Mouse (Mus musculus): Measurements from ENCODE around the gene Il5. TPM values are rescaled to one million over a fixed set of nuclear protein-coding genes. Genes with fewer than 3 reads are reported as not detected.

Il5 gene
- total RNA-seq, 1 experiment = not detected

DNA sequence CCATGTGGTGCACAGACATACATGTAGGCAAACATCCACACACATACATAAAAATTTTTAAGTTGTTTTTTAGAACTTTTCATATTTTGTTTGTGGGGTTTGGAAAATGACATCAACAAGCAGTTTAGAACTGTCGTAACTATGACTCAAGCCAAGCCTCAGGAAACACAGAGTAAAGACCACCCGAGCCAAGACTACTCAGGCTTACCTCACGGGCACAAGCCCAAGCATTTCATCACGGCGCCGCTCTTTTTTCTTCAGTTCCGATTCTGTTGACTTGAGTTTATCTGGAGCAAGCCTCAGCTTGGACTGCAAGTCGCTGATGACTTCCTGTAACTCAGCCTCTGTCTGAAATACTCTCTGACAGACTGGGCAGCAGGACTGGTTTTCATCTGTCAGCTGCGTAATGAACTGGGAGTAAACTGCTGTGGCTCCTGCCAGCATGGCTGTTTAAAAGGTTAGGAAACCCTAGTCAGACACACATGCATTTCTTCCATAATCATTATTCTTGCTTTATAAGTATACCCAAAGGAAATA, 37.5 kb upstream of the Il5 start:
- no peak for DNase-seq (ENCODE audit: low read depth, low spot score)
- peaks cover 17% of the 10 kb centered on the region for H3K36me3 ChIP-seq (ENCODE audit: control insufficient read depth, insufficient read depth, low read length, poor library complexity, severe bottlenecking)
- in situ Hi-C loops (cut with MboI; ENCODE audit: low sequenced_read_pairs in 2 of 2, unreplicated experiment in 2 of 2) = no loop called here

DNA sequence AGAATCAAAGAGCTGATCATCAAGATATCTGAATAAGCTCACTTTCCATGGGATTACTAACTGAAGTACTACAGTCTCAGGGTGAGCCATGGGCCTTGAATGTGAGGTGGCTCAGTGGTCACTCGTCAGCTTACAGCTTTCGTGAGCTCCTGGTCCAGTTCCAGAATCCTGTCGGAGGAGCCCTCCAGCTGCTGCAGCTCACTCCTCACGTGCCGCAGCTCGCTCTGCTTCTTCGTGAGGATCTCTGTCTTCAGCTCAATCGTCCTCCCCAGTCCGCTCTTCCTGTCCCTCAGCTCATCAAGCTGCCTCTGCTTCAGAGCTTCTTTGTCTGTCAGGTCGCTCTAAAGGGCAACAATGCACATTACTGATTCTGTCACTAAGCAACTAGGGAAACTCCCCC, 28.6 kb upstream of the Il5 start:
- in situ Hi-C loops (cut with MboI; ENCODE audit: low sequenced_read_pairs in 2 of 2, unreplicated experiment in 2 of 2) = no loop called here
- no peaks in the 10 kb centered on the region for H3K4me1 ChIP-seq (ENCODE audit: control insufficient read depth in 2 of 2, insufficient read depth in 2 of 2, low read length in 2 of 2, poor library complexity in 1 of 2)
- H3K36me3 ChIP-seq (ENCODE audit: control insufficient read depth, insufficient read depth, low read length, poor library complexity, severe bottlenecking) = peaks cover 20% of the 10 kb centered on the region
- no peak for TF ChIP-seq HCFC1 (IDR thresholded peaks at IDR 0.05; ENCODE audit: borderline replicate concordance, insufficient read depth, low read length)
- no peak for TF ChIP-seq CHD2 (IDR thresholded peaks at IDR 0.05; ENCODE audit: low read depth, low read length)
- TF ChIP-seq MAFK (IDR thresholded peaks at IDR 0.05; ENCODE audit: insufficient read depth, low read depth, low read length) = no peak
- no peak for TF ChIP-seq ZC3H11A (IDR thresholded peaks at IDR 0.05; ENCODE audit: borderline replicate concordance, low read depth, low read length)
- no peak for TF ChIP-seq ZNF384 (IDR thresholded peaks at IDR 0.05; ENCODE audit: low read depth, low read length)
- H3K9me3 ChIP-seq (ENCODE audit: control insufficient read depth, insufficient read depth, low read depth, low read length) = no peaks in the 10 kb centered on the region
- no peak overlapping the region for H3K4me3 ChIP-seq (ENCODE audit: insufficient read depth in 1 of 2, low read depth in 1 of 2, low read length in 2 of 2, poor library complexity in 1 of 2, severe bottlenecking in 1 of 2)
- H3K9ac ChIP-seq (ENCODE audit: insufficient read depth, low read depth, low read length, poor library complexity, severe bottlenecking) = no peak overlapping the region
- no peak overlapping the region for H3K27ac ChIP-seq (ENCODE audit: insufficient read depth, low read depth, low read length, poor library complexity, severe bottlenecking)
- DNase-seq (ENCODE audit: low read depth, low spot score) = no peak

More for the DNA sequence above, 37.5 kb upstream of the Il5 start:
- no peak overlapping the region for H3K27ac ChIP-seq (ENCODE audit: insufficient read depth, low read depth, low read length, poor library complexity, severe bottlenecking)
- H3K9ac ChIP-seq (ENCODE audit: insufficient read depth, low read depth, low read length, poor library complexity, severe bottlenecking) = no peak overlapping the region
- no peaks in the 10 kb centered on the region for H3K9me3 ChIP-seq (ENCODE audit: control insufficient read depth, insufficient read depth, low read depth, low read length)
- no peak overlapping the region for H3K4me3 ChIP-seq (ENCODE audit: insufficient read depth in 1 of 2, low read depth in 1 of 2, low read length in 2 of 2, poor library complexity in 1 of 2, severe bottlenecking in 1 of 2)
- TF ChIP-seq ZC3H11A (IDR thresholded peaks at IDR 0.05; ENCODE audit: borderline replicate concordance, low read depth, low read length) = no peak
- no peak for TF ChIP-seq CHD2 (IDR thresholded peaks at IDR 0.05; ENCODE audit: low read depth, low read length)
- TF ChIP-seq HCFC1 (IDR thresholded peaks at IDR 0.05; ENCODE audit: borderline replicate concordance, insufficient read depth, low read length) = no peak
- TF ChIP-seq MAFK (IDR thresholded peaks at IDR 0.05; ENCODE audit: insufficient read depth, low read depth, low read length) = no peak
- no peak for TF ChIP-seq ZNF384 (IDR thresholded peaks at IDR 0.05; ENCODE audit: low read depth, low read length)
- no peaks in the 10 kb centered on the region for H3K4me1 ChIP-seq (ENCODE audit: control insufficient read depth in 2 of 2, insufficient read depth in 2 of 2, low read length in 2 of 2, poor library complexity in 1 of 2)

DNA sequence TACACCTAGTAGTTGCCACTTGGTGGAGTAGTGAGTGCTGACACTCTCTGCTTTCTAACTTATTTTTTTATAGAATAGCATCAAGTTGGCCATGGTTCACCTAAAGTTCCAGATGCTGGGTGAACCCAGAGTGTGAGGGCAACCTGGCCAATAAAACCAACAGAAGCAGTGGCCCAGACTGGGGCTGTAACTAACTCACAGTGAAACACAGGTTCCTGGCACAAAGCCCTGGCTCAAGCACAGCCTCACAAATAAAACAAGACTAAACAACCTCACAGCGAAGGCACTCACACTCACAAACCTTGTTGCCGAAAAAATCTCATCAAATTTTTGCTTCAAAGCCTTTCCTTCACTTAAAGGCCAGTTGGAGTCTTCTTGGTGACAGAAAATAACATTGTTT, 22.1 kb upstream of the Il5 start:
- H3K4me3 ChIP-seq (ENCODE audit: insufficient read depth in 1 of 2, low read depth in 1 of 2, low read length in 2 of 2, poor library complexity in 1 of 2, severe bottlenecking in 1 of 2) = no peak overlapping the region
- no peak overlapping the region for H3K9ac ChIP-seq (ENCODE audit: insufficient read depth, low read depth, low read length, poor library complexity, severe bottlenecking)
- in situ Hi-C loops (cut with MboI; ENCODE audit: low sequenced_read_pairs in 2 of 2, unreplicated experiment in 2 of 2) = no loop called here
- TF ChIP-seq HCFC1 (IDR thresholded peaks at IDR 0.05; ENCODE audit: borderline replicate concordance, insufficient read depth, low read length) (no peak), CHD2 (IDR thresholded peaks at IDR 0.05; ENCODE audit: low read depth, low read length) (no peak), ZC3H11A (IDR thresholded peaks at IDR 0.05; ENCODE audit: borderline replicate concordance, low read depth, low read length) (no peak), MAFK (IDR thresholded peaks at IDR 0.05; ENCODE audit: insufficient read depth, low read depth, low read length) (no peak), ZNF384 (IDR thresholded peaks at IDR 0.05; ENCODE audit: low read depth, low read length) (no peak)
- no peak overlapping the region for H3K27ac ChIP-seq (ENCODE audit: insufficient read depth, low read depth, low read length, poor library complexity, severe bottlenecking)
- H3K9me3 ChIP-seq (ENCODE audit: control insufficient read depth, insufficient read depth, low read depth, low read length) = no peaks in the 10 kb centered on the region
- H3K36me3 ChIP-seq (ENCODE audit: control insufficient read depth, insufficient read depth, low read length, poor library complexity, severe bottlenecking) = peaks cover 20% of the 10 kb centered on the region
- H3K4me1 ChIP-seq (ENCODE audit: control insufficient read depth in 2 of 2, insufficient read depth in 2 of 2, low read length in 2 of 2, poor library complexity in 1 of 2) = peaks cover 0 to 3% of the 10 kb centered on the region in 2 experiments; a peak in 1 of 4 replicates
- DNase-seq (ENCODE audit: low read depth, low spot score) = no peak

DNA sequence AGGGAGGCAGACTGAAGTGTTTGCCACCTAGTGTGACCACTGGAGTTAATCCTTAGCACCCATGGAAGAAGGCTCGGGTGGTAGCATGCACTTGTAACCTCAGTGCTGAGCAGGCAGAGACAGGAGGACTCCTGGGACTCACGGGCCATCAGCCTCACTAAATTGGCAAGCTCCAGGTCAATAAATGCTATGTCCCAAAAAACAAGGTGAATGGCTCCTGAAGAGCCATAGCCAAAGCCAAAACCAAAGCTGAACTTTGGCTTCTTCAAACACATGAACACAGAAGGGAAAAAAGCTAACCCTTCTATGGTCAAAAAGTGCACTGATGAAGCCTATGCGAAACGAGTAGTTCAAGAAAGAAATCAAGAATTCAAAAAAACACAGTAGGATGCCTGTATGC, 21.2 kb upstream of the Il5 start:
- no peak overlapping the region for H3K4me3 ChIP-seq (ENCODE audit: insufficient read depth in 1 of 2, low read depth in 1 of 2, low read length in 2 of 2, poor library complexity in 1 of 2, severe bottlenecking in 1 of 2)
- H3K27ac ChIP-seq (ENCODE audit: insufficient read depth, low read depth, low read length, poor library complexity, severe bottlenecking) = no peak overlapping the region
- H3K4me1 ChIP-seq (ENCODE audit: control insufficient read depth in 2 of 2, insufficient read depth in 2 of 2, low read length in 2 of 2, poor library complexity in 1 of 2) = peaks cover 0 to 3% of the 10 kb centered on the region in 2 experiments; a peak in 1 of 4 replicates
- H3K9me3 ChIP-seq (ENCODE audit: control insufficient read depth, insufficient read depth, low read depth, low read length) = no peaks in the 10 kb centered on the region
- TF ChIP-seq ZC3H11A (IDR thresholded peaks at IDR 0.05; ENCODE audit: borderline replicate concordance, low read depth, low read length) (no peak), ZNF384 (IDR thresholded peaks at IDR 0.05; ENCODE audit: low read depth, low read length) (no peak), MAFK (IDR thresholded peaks at IDR 0.05; ENCODE audit: insufficient read depth, low read depth, low read length) (no peak), CHD2 (IDR thresholded peaks at IDR 0.05; ENCODE audit: low read depth, low read length) (no peak)
- no peak overlapping the region for H3K9ac ChIP-seq (ENCODE audit: insufficient read depth, low read depth, low read length, poor library complexity, severe bottlenecking)
- DNase-seq (ENCODE audit: low read depth, low spot score) = no peak
- in situ Hi-C loops (cut with MboI; ENCODE audit: low sequenced_read_pairs in 2 of 2, unreplicated experiment in 2 of 2) = no loop called here
- H3K36me3 ChIP-seq (ENCODE audit: control insufficient read depth, insufficient read depth, low read length, poor library complexity, severe bottlenecking) = peaks cover 22% of the 10 kb centered on the region
